Mouse (Mus musculus): ENCODE measurements around the gene Ace.

DNA sequence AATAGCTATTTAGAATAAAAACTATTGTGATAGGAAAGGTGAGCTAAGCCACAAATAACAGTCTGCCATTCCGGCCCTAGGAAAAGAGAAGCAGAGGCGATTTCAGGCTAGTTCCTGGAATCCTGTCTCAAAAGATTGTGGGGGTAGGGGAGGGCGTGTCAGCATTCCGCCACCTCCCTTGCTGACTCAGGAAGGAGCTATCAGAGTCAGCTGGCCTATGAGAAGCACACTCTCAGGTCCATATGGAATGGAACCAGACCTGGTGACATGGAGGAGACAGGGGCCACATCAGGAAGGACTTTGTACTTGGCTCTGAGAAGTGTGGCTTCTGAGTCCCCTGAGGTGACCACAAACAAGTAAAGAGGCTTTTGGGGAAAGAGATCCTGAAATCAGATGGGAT lies 17.2 kb upstream of the Ace start:
- TF ChIP-seq CTCF (IDR thresholded peaks at IDR 0.05; ENCODE audit: borderline replicate concordance, extremely low read depth, insufficient read depth, insufficient read length) (no peak), POLR2A (IDR thresholded peaks at IDR 0.05; ENCODE audit: borderline replicate concordance, extremely low read depth, insufficient read depth, insufficient read length, poor library complexity, severe bottlenecking) (no peak)
